Mouse (Mus musculus) midbrain, embryonic 12.5 days (tissue): ENCODE measurements around the gene Nelfcd. TPM values are rescaled to one million over a fixed set of nuclear protein-coding genes. Genes with fewer than 3 reads are reported as not detected.

Source experiments
- ATAC-seq: fragments of 200-750 bp; cut with Nextera tagmentation; 2 replicates; pipeline ENCODE4 v1.8.0; 2017; ENCODE audit warnings: low read depth, moderate TSS enrichment, moderate library complexity; ENCODE audit not compliant: low FRiP score
- H3K27ac ChIP-seq: fragments of 300-500 bp; sonication (generic); replicated peaks from 2 replicates; pipeline ENCODE4 v1.5.1; 2016; ENCODE audit warnings: mild to moderate bottlenecking
- H3K27me3 ChIP-seq: fragments of 300-500 bp; sonication (generic); 2 replicates; pipeline ENCODE4 v1.6.1; 2016; ENCODE audit warnings: mild to moderate bottlenecking
- H3K36me3 ChIP-seq: fragments of 300-500 bp; sonication (generic); 2 replicates; pipeline ENCODE4 v1.6.1; 2016
- H3K4me1 ChIP-seq: fragments of 300-500 bp; sonication (generic); 2 replicates; pipeline ENCODE4 v1.6.1; 2016
- H3K4me2 ChIP-seq: fragments of 300-500 bp; sonication (generic); replicated peaks from 2 replicates; pipeline ENCODE4 v1.6.1; 2016; ENCODE audit warnings: mild to moderate bottlenecking, moderate library complexity
- H3K4me3 ChIP-seq: fragments of 300-500 bp; sonication (generic); 2 replicates; pipeline ENCODE4 v1.5.1; 2016; ENCODE audit warnings: mild to moderate bottlenecking
- H3K9ac ChIP-seq: fragments of 300-500 bp; sonication (generic); replicated peaks from 2 replicates; pipeline ENCODE4 v1.6.1; 2016; ENCODE audit warnings: mild to moderate bottlenecking, moderate library complexity
- H3K9me3 ChIP-seq: fragments of 300-500 bp; sonication (generic); 2 replicates; pipeline ENCODE4 v1.6.1; 2016; ENCODE audit warnings: mild to moderate bottlenecking
- WGBS: fragments of 180-500 bp; shearing (Covaris S2); methylation state at CpG from one replicate; pipeline ENCODE4 v1.1.7; 2016; 5-methylcytosine and 5-hydroxymethylcytosine counted together
- polyA plus RNA-seq: library from polyadenylated mRNA; unstranded; fragments of >200 nt; fragmentation: Nextera tagmentation; extraction: Ambion mirVana; gene quantifications from 2 replicates; pipeline ENCODE4 v1.2.1, GENCODE M21; 2016

Gene Nelfcd
- polyA plus RNA-seq = 151 and 158 TPM in 2 replicates

DNA sequence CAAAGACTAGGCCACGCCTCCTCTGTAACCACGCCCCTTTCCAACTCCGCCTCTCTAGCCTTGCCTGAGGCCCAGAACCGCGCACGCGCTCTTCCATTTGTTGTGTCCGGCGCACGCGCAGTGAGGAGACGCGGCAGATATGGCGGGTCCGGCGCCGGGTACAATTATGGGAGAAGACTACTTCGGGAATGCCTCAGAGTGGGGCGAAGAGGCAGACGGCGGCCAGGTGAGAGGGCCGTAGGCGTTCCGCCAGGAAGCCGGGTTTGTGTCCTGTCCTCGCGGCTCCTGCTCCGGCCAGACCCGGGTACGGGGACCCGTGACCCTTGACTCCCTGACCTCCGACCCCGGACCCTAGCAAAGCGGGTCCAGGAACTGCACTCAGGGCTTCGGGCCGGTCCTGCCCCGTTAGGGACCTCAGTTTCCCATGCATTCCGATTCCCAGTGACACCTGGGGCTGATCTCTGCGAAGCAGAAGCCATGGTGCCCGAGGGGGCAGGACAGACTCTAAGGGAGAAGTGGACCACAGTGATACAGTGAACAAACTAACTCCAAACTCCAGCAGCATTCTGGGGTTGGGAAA is at the start of gene Nelfcd:
Nelfcd (plus strand) TSS at position 74 of the 580 bp plus-strand sequence.
- H3K9me3 ChIP-seq = no peaks in the 10 kb centered on the region
- 0 out of 2 replicates have a peak, but pooled peaks cover 3% of the 10 kb centered on the region for H3K27me3 ChIP-seq
- ATAC-seq = peak; percentile 95
- H3K4me1 ChIP-seq = peaks cover 13% of the 10 kb centered on the region
- peaks cover 15% of the 10 kb centered on the region for H3K36me3 ChIP-seq
- WGBS = under 1% methylated on average over 40 of the region's 40 CpGs
- peak within 1 kb of the TSS; percentile 83 for H3K9ac ChIP-seq
- peak within 1 kb of the TSS; percentile 89 for H3K4me3 ChIP-seq
- no peak within 1 kb of the TSS for H3K27ac ChIP-seq
- H3K4me2 ChIP-seq = peak within 1 kb of the TSS; percentile 77

DNA sequence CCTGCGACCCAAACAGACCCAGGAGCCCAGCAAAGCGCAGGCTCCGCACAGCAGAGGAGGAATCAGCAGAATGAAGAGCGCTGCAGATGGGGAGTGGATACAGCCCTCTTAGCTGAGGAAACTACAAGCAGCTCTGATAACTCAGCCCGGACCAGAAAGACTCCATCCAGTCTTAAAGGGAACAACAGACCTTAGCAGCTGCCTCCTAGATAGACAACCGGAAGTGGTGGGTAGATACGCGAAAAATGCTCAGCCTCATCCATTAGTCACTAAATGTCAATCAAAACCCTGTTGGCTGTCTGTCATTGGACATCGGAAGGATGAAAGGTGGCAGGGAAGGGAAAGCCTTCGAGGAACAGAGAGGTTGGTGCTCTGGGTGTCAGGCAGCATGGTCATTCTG is 49.0 kb upstream of the Nelfcd start:
- Histone ChIP-seq H3K9ac (no peak overlapping the region), H3K4me3 (no peak overlapping the region), H3K9me3 (no peaks in the 10 kb centered on the region), H3K27ac (no peak overlapping the region), H3K4me1 (no peaks in the 10 kb centered on the region), H3K4me2 (no peak overlapping the region), H3K27me3 (no peaks in the 10 kb centered on the region), H3K36me3 (no peaks in the 10 kb centered on the region)
- ATAC-seq = no peak
- 88% methylated on average over 10 of the region's 10 CpGs for WGBS

GRCm38 (mm10) chr2:174381021-174381420 is 34.6 kb upstream of the Nelfcd start:
- no peaks in the 10 kb centered on the region for H3K9me3 ChIP-seq
- no peak overlapping the region for H3K27ac ChIP-seq
- 89% methylated on average over 9 of the region's 9 CpGs for WGBS
- H3K4me3 ChIP-seq = no peak overlapping the region
- ATAC-seq = no peak
- no peaks in the 10 kb centered on the region for H3K27me3 ChIP-seq
- no peaks in the 10 kb centered on the region for H3K36me3 ChIP-seq
- no peak overlapping the region for H3K4me2 ChIP-seq
- H3K4me1 ChIP-seq = no peaks in the 10 kb centered on the region
- H3K9ac ChIP-seq = no peak overlapping the region

GRCm38 (mm10) chr2:174391936-174392335 is 23.7 kb upstream of the Nelfcd start:
- H3K4me1 ChIP-seq = no peaks in the 10 kb centered on the region
- H3K27me3 ChIP-seq = no peaks in the 10 kb centered on the region
- no peak overlapping the region for H3K27ac ChIP-seq
- no peak for ATAC-seq
- no peak overlapping the region for H3K4me3 ChIP-seq
- no peaks in the 10 kb centered on the region for H3K36me3 ChIP-seq
- WGBS = 92% methylated on average over 3 of the region's 3 CpGs
- H3K9ac ChIP-seq = no peak overlapping the region
- no peaks in the 10 kb centered on the region; the same call in 1 of the 2 replicates for H3K9me3 ChIP-seq
- H3K4me2 ChIP-seq = no peak overlapping the region

GRCm38 (mm10) chr2:174392554-174392953 is 23.1 kb upstream of the Nelfcd start:
- no peak overlapping the region for H3K4me2 ChIP-seq
- no peaks in the 10 kb centered on the region for H3K4me1 ChIP-seq
- no peak overlapping the region for H3K4me3 ChIP-seq
- H3K36me3 ChIP-seq = no peaks in the 10 kb centered on the region
- H3K27me3 ChIP-seq = no peaks in the 10 kb centered on the region
- H3K27ac ChIP-seq = no peak overlapping the region
- H3K9ac ChIP-seq = no peak overlapping the region
- WGBS = 64% methylated on average over 9 of the region's 9 CpGs
- no peaks in the 10 kb centered on the region; the same call in 1 of the 2 replicates for H3K9me3 ChIP-seq
- ATAC-seq = no peak

DNA sequence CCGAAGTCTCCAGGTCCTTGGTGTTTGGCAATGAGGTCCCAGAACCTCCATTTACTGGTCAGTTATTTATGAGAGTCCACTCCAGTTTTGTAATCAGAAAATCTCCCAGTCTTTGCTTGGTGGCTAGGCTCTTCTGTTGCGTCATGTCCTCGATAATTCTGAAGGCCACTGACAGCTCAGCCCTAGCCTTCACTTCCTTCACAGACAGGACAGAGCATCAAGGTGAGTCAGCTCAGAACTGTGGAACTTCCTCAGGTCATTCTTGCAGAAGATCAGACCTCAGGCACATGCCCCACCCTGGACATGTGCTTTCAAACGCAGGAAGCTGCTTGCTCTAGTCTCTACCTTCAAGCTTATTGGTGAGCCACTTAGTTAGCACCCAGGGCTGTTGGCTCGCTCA is 22.2 kb upstream of the Nelfcd start:
- Histone ChIP-seq H3K27me3 (no peaks in the 10 kb centered on the region), H3K9me3 (no peaks in the 10 kb centered on the region; the same call in 1 of the 2 replicates), H3K27ac (no peak overlapping the region), H3K4me3 (no peak overlapping the region), H3K36me3 (no peaks in the 10 kb centered on the region), H3K4me2 (no peak overlapping the region), H3K9ac (no peak overlapping the region), H3K4me1 (no peaks in the 10 kb centered on the region)
- ATAC-seq = no peak
- WGBS = 88% methylated on average over 5 of the region's 5 CpGs

DNA sequence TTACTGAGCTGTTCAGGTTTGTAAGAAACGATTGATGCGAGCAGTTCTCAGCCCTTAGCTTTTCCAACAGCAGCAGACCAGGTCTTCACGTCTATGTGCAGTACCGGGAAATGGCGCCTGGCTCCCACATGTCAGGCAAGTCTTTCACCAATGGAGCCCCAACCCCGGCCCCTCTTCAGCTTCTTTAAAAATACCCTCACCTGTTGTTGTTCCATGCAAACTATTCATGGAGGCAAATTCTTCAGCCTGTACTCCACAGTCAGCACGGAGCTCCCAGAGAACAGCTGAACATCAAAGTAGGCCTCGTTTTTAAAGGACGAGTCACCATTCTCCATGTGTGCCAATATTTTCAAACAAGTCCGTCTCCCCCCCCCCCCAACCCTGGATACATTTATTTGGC is 19.0 kb upstream of the Nelfcd start:
- Histone ChIP-seq H3K27me3 (no peaks in the 10 kb centered on the region), H3K27ac (no peak overlapping the region), H3K4me2 (no peak overlapping the region), H3K4me3 (no peak overlapping the region), H3K9me3 (no peaks in the 10 kb centered on the region; the same call in 1 of the 2 replicates), H3K36me3 (no peaks in the 10 kb centered on the region), H3K4me1 (no peaks in the 10 kb centered on the region), H3K9ac (no peak overlapping the region)
- 87% methylated on average over 10 of the region's 10 CpGs for WGBS
- no peak for ATAC-seq

GRCm38 (mm10) chr2:174397065-174397464 is 18.5 kb upstream of the Nelfcd start:
- Histone ChIP-seq H3K27ac (no peak overlapping the region), H3K4me1 (no peaks in the 10 kb centered on the region), H3K4me2 (no peak overlapping the region), H3K36me3 (no peaks in the 10 kb centered on the region), H3K4me3 (no peak overlapping the region), H3K9me3 (no peaks in the 10 kb centered on the region; the same call in 1 of the 2 replicates), H3K27me3 (no peaks in the 10 kb centered on the region), H3K9ac (no peak overlapping the region)
- ATAC-seq = no peak
- 97% methylated on average over 1 of the region's 1 CpGs for WGBS

DNA sequence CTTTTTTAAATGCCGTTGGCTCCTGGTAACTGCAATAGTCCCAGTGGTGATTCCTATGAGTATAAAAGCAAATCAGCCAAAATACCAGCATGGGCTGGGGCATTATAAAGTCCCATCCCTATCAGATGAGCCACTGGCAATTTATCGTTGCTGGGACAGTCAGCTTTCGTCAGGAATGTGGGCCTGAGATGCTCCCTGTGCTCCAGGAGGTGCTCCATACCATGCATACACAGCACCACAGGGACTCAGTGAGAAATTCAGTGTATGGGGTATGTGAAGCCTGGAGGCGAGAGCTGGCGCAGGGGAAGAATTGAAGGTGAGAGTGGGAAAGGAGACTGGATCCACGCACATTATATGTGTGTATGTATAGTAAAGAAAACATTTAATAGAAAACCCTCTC is 17.7 kb upstream of the Nelfcd start:
- Histone ChIP-seq H3K36me3 (no peaks in the 10 kb centered on the region), H3K4me3 (no peak overlapping the region), H3K9me3 (no peaks in the 10 kb centered on the region), H3K4me1 (no peaks in the 10 kb centered on the region), H3K27ac (no peak overlapping the region), H3K4me2 (no peak overlapping the region), H3K9ac (no peak overlapping the region), H3K27me3 (no peaks in the 10 kb centered on the region)
- WGBS = 96% methylated on average over 6 of the region's 6 CpGs
- ATAC-seq = no peak

- H3K4me2 ChIP-seq = no peak overlapping the region
- no peaks in the 10 kb centered on the region for H3K27me3 ChIP-seq
- no peak for ATAC-seq
- H3K9me3 ChIP-seq = no peaks in the 10 kb centered on the region
- no peak overlapping the region for H3K27ac ChIP-seq
- H3K9ac ChIP-seq = no peak overlapping the region
- no peaks in the 10 kb centered on the region for H3K4me1 ChIP-seq
- no peaks in the 10 kb centered on the region for H3K36me3 ChIP-seq
- 81% methylated on average over 4 of the region's 4 CpGs for WGBS
- no peak overlapping the region for H3K4me3 ChIP-seq
These were observed 15.2 kb upstream of the Nelfcd start for GRCm38 (mm10) chr2:174400396-174400795.

GRCm38 (mm10) chr2:174410222-174410621 is 5.4 kb upstream of the Nelfcd start:
- WGBS = 54% methylated on average over 2 of the region's 2 CpGs

GRCm38 (mm10) chr2:174413127-174413526 is 2.5 kb upstream of the Nelfcd start:
- Histone ChIP-seq H3K9me3 (no peaks in the 10 kb centered on the region), H3K27me3 (0 out of 2 replicates have a peak, but pooled peaks cover 3% of the 10 kb centered on the region), H3K4me3 (no peak overlapping the region), H3K4me1 (peaks cover 13% of the 10 kb centered on the region), H3K27ac (no peak overlapping the region), H3K9ac (no peak overlapping the region), H3K4me2 (no peak overlapping the region), H3K36me3 (no peaks in the 10 kb centered on the region)
- no peak for ATAC-seq
- WGBS = 74% methylated on average over 7 of the region's 7 CpGs

More at GRCm38 (mm10) chr2:174410222-174410621, 5.4 kb upstream of the Nelfcd start:
- Histone ChIP-seq H3K27ac (no peak overlapping the region), H3K4me2 (no peak overlapping the region), H3K4me1 (no peaks in the 10 kb centered on the region), H3K4me3 (no peak overlapping the region), H3K36me3 (no peaks in the 10 kb centered on the region), H3K27me3 (0 out of 2 replicates have a peak, but pooled peaks cover 3% of the 10 kb centered on the region), H3K9me3 (no peaks in the 10 kb centered on the region), H3K9ac (no peak overlapping the region)
- ATAC-seq = no peak
